Mouse (Mus musculus) MEL (cell line): ENCODE data around the gene 1700003F12Rik.

Experiments used
- CHD1 ChIP-seq: IDR thresholded peaks from 2 replicates; pipeline ENCODE4 v1.6.1; 2012; ENCODE audit warnings: low read depth, mild to moderate bottlenecking, inconsistent platforms, low read length, improper control_type of control experiment
- CTCF ChIP-seq, 3 experiments: IDR thresholded peaks in 2 of 3; conservative IDR thresholded peaks in 1 of 3; 2 replicates each; pipeline ENCODE4 v1.5.1; 2011 to 2012; ENCODE audit warnings: low read length in 3 of 3, low read depth in 2 of 3, mild to moderate bottlenecking in 2 of 3, improper control_type of control experiment in 1 of 3, inconsistent platforms in 1 of 3, mixed read lengths in 1 of 3, moderate library complexity in 1 of 3; ENCODE audit not compliant: control insufficient read depth in 1 of 3, insufficient read depth in 1 of 3, poor library complexity in 1 of 3, severe bottlenecking in 1 of 3
- EP300 ChIP-seq, 2 experiments: IDR thresholded peaks; 2 replicates each; pipeline ENCODE4 v1.6.1; 2011; ENCODE audit warnings: improper control_type of control experiment in 2 of 2, low read length in 2 of 2, low read depth in 1 of 2, mild to moderate bottlenecking in 1 of 2
- GATA1 ChIP-seq: IDR thresholded peaks from 2 replicates; pipeline ENCODE4 v1.6.1; 2011; ENCODE audit warnings: low read depth, low read length, improper control_type of control experiment
- MAFK ChIP-seq: IDR thresholded peaks from 2 replicates; pipeline ENCODE4 v1.6.1; 2011; ENCODE audit warnings: low read depth, mild to moderate bottlenecking, low read length, improper control_type of control experiment, borderline replicate concordance
- POLR2A ChIP-seq, 2 experiments: IDR thresholded peaks; 2 replicates each; pipeline ENCODE4 v1.6.1; 2011 to 2012; ENCODE audit warnings: low read length in 2 of 2, mild to moderate bottlenecking in 2 of 2, control low read depth in 1 of 2, improper control_type of control experiment in 1 of 2, low read depth in 1 of 2, moderate library complexity in 1 of 2; ENCODE audit not compliant: control insufficient read depth in 1 of 2, insufficient read depth in 1 of 2, poor library complexity in 1 of 2
- SIN3A ChIP-seq: IDR thresholded peaks from 2 replicates; pipeline ENCODE4 v1.6.1; 2012; ENCODE audit warnings: low read length, improper control_type of control experiment, inconsistent platforms
- TAL1 ChIP-seq: IDR thresholded peaks from 2 replicates; pipeline ENCODE4 v1.6.1; 2012; ENCODE audit warnings: mild to moderate bottlenecking, inconsistent platforms, low read length, moderate library complexity, mixed read lengths
- TCF12 ChIP-seq: IDR thresholded peaks from 2 replicates; pipeline ENCODE4 v1.6.1; 2014; ENCODE audit warnings: low read depth, mild to moderate bottlenecking, inconsistent platforms, low read length, improper control_type of control experiment, moderate library complexity
- ZC3H11A ChIP-seq: IDR thresholded peaks from 2 replicates; pipeline ENCODE4 v1.6.1; 2012; ENCODE audit warnings: low read depth, mild to moderate bottlenecking, inconsistent platforms, low read length, improper control_type of control experiment
- ZMIZ1 ChIP-seq: IDR thresholded peaks from 2 replicates; pipeline ENCODE4 v1.6.1; 2012; ENCODE audit warnings: low read depth, mild to moderate bottlenecking, inconsistent platforms, low read length, improper control_type of control experiment, moderate library complexity
- ZNF384 ChIP-seq: IDR thresholded peaks from 2 replicates; pipeline ENCODE4 v1.6.1; 2012; ENCODE audit warnings: low read depth, mild to moderate bottlenecking, inconsistent platforms, low read length, improper control_type of control experiment

GRCm38 (mm10) chr2:154569836-154570286 is 23.0 kb downstream of the 1700003F12Rik start, which contains the start of gene E2f1:
- TF ChIP-seq CTCF (IDR thresholded peaks at IDR 0.05 in 2 of 3, conservative IDR thresholded peaks at IDR 0.05 in 1 of 3; ENCODE audit: control insufficient read depth in 1 of 3, insufficient read depth in 1 of 3, low read depth in 2 of 3, low read length in 3 of 3, poor library complexity in 1 of 3, severe bottlenecking in 1 of 3) (no peak), EP300 (IDR thresholded peaks at IDR 0.05; ENCODE audit: low read depth in 1 of 2, low read length in 2 of 2) (no peak), TAL1 (no peak), ZC3H11A (no peak), POLR2A (IDR thresholded peaks at IDR 0.05; ENCODE audit: control insufficient read depth in 1 of 2, insufficient read depth in 1 of 2, low read depth in 1 of 2, low read length in 2 of 2, poor library complexity in 1 of 2) (peak in 1 of 2 experiments; percentile 83; a peak in 2 of 4 replicates), CHD1 (no peak), SIN3A (no peak; the same call in 1 of the 2 replicates), TCF12 (no peak), ZMIZ1 (no peak), ZNF384 (no peak), MAFK (no peak), GATA1 (no peak)
